Mouse (Mus musculus): Measurements from ENCODE around the gene Mrpl53. TPM values are rescaled to one million over a fixed set of nuclear protein-coding genes. Genes with fewer than 3 reads are reported as not detected.
A peak's percentile ranks its signal among the peaks of the same experiment; 100 is the strongest.

Mrpl53 gene
- total RNA-seq (2021) = 10 to 100 TPM; 57.5 to 61.7 TPM
- long read RNA-seq, experiment 1, transcript Mrpl53-201 (3 exons, 695 nt) = major isoform, 24 of 25 reads
- long read RNA-seq, experiment 1, partial matches to known transcripts = 0 of 25 reads
- long read RNA-seq, experiment 1, other reads (novel, unspliced or antisense) = 1 of 25 reads
- long read RNA-seq, experiment 2, transcript Mrpl53-201 (3 exons, 695 nt) = major isoform, 12 of 12 reads
- long read RNA-seq, experiment 2, partial matches to known transcripts = 0 of 12 reads
- long read RNA-seq, experiment 2, other reads (novel, unspliced or antisense) = 0 of 12 reads

DNA sequence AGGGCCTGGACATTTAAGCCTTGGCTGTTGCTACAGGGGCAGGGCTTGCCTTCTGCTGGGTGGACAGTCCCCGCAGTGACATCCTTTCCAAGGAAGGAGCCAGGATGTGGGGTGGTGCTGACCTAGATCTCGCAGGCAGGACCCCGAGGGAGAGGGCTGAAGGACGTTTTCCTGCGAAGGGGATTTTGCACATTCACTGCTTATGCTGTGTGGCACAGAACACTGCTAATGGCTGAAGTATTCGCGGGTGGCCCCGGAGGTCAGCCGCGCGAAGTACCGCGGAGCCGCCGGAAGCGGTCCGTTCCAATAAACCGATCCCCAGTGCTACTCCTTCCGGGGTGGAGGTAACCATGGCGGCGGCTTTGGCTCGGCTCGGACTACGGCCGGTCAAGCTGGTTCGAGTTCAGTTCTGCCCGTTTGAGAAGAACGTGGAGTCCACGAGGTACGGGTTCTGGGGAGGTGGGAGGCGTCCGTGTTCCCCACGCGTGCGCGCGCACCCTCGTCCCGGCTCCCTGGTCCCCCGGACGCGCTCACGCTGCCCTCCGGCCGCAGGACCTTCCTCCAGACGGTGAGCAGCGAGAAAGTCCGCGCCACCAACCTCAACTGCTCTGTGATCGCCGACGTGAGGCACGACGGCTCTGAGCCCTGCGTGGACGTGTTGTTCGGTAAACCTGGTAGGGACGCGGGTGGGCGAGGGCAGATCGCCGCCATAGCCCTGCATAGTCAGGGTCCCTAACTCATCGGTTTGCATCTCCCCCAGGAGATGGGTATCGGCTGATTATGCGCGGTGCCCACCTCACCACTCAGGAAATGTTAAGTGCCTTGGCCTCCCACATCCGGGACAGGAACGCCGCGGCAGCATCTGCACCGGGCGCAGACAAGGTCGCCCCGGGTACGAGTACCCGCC, at the start of gene Mrpl53:
Gene Mrpl53 (plus strand): TSS at position 279 of the 907 bp plus-strand sequence.
- DNase-seq (ENCODE audit: extremely low spot score in 1 of 2, low spot score in 2 of 2) = peak; percentile 82 to 84
- no peak; the same call in 1 of the 2 replicates for TF ChIP-seq CTCF (IDR thresholded peaks at IDR 0.05)
- Histone ChIP-seq H3K4me3 (peak within 1 kb of the TSS; percentile 98), H3K27ac (peak within 1 kb of the TSS; percentile 94)
- intact Hi-C loops (cut with DNase I) = loop anchor here (2.0 kb wide), 1 partner anchor 34 kb away; no protein-coding TSS in a partner anchor

GRCm38 (mm10) chr6:83065995-83066394, 42.8 kb upstream of the Mrpl53 start:
- TF ChIP-seq CTCF (IDR thresholded peaks at IDR 0.05) = no peak
- DNase-seq (ENCODE audit: extremely low spot score in 1 of 2, low spot score in 2 of 2) = no peak
- no peak overlapping the region for H3K27ac ChIP-seq
- no peak overlapping the region for H3K4me3 ChIP-seq
- intact Hi-C loops (cut with DNase I) = no loop called here

DNA sequence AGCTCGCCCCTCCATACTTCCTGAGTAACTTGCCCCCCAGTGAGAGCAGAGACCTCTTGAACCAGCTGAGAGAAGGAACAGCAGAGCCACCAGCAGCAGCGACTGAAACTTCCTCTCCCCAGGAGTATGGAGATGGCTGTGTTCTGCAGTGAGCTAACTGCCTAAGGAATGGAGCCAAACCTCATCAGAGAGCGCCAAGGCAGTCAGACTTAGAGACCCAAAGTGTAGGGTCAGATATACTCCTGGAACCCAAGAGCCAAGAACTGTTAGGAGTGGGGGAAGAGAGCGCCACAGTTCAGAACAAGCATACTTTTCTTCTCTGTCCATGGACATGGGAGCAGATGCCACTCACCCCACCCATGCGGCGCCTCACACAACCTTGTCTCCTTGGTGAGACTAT, 42.4 kb upstream of the Mrpl53 start:
- intact Hi-C loops (cut with DNase I) = no loop called here
- Histone ChIP-seq H3K4me3 (no peak overlapping the region), H3K27ac (no peak overlapping the region)
- DNase-seq (ENCODE audit: extremely low spot score in 1 of 2, low spot score in 2 of 2) = no peak
- no peak for TF ChIP-seq CTCF (IDR thresholded peaks at IDR 0.05)

- DNase-seq (ENCODE audit: extremely low spot score in 1 of 2, low spot score in 2 of 2) = no peak
- Histone ChIP-seq H3K4me3 (no peak overlapping the region), H3K27ac (no peak overlapping the region)
- intact Hi-C loops (cut with DNase I) = no loop called here
- TF ChIP-seq CTCF (IDR thresholded peaks at IDR 0.05) = no peak
Observed at GRCm38 (mm10) chr6:83068221-83068620, 40.6 kb upstream of the Mrpl53 start.

GRCm38 (mm10) chr6:83068706-83069487, 39.9 kb upstream of the Mrpl53 start:
- Histone ChIP-seq H3K4me3 (no peak overlapping the region), H3K27ac (no peak overlapping the region)
- intact Hi-C loops (cut with DNase I) = no loop called here
- no peak for DNase-seq (ENCODE audit: extremely low spot score in 1 of 2, low spot score in 2 of 2)
- no peak for TF ChIP-seq CTCF (IDR thresholded peaks at IDR 0.05)

GRCm38 (mm10) chr6:83069488-83070246, 39.2 kb upstream of the Mrpl53 start:
- intact Hi-C loops (cut with DNase I) = loop anchor here (10.0 kb wide), 1 partner anchor 645 kb away; the partner anchor contains the start of gene Vax2
- H3K4me3 ChIP-seq = no peak overlapping the region

GRCm38 (mm10) chr6:83070247-83070310, 38.8 kb upstream of the Mrpl53 start, which contains the start of gene Tlx2:
Gene Tlx2, minus strand, starts transcription at chr6:83070293.
- intact Hi-C loops (cut with DNase I) = loop anchor here (10.0 kb wide), 1 partner anchor 645 kb away; the partner anchor contains the start of gene Vax2
- DNase-seq (ENCODE audit: extremely low spot score in 1 of 2, low spot score in 2 of 2) = no peak
- no peak for TF ChIP-seq CTCF (IDR thresholded peaks at IDR 0.05)
- H3K4me3 ChIP-seq = no peak within 1 kb of the TSS
- no peak within 1 kb of the TSS for H3K27ac ChIP-seq

More at GRCm38 (mm10) chr6:83069488-83070246, 39.2 kb upstream of the Mrpl53 start:
- no peak for TF ChIP-seq CTCF (IDR thresholded peaks at IDR 0.05)
- no peak for DNase-seq (ENCODE audit: extremely low spot score in 1 of 2, low spot score in 2 of 2)
- H3K27ac ChIP-seq = no peak overlapping the region

DNA sequence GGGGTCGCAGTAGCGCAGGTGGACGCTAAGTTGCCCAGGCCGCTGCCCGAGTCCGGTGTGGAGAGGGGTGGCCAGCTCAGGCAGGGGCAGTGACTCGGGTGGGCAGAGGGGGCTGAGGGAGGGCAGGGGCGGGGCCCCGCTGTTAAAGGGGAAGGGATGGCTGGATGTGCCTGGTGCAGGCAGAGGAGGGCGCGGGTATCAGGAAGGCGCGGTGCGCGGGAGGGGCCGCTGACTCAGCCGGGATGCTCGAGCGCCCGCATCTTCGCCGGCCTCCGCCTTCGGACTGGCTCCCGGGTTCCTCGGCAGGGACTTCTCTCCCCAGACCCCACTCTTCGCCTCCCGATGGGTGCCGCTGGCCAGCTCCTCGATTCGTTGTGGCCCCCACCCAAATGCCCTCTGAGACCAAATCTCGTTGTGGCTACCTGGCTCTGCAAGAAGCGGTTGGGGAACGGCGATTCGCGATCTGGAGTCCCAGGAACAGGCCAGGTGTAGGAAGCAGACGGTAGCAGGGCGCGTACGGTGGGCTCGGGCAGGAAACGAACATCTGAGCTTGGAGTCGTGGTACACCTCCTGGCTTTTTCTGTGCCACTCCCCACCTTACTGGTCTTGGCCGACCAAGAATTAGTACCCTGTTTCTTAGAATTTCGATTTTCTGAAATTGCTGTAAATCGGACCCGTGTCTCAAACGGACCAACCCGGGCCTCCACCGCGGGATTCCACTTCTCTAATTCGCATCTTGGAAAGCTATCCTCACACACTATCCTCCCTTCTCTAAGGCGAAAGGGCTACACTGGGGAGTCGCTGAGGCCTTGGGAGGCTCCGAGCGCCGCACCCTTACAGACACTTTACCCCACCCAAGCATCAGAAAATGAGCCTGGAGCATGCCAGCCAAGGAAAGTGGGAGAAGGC, 38.3 kb upstream of the Mrpl53 start:
- TF ChIP-seq CTCF (IDR thresholded peaks at IDR 0.05) = no peak
- peak in 1 of 2 experiments; percentile 43 for DNase-seq (ENCODE audit: extremely low spot score in 1 of 2, low spot score in 2 of 2)
- Histone ChIP-seq H3K4me3 (no peak overlapping the region), H3K27ac (no peak overlapping the region)
- intact Hi-C loops (cut with DNase I) = loop anchor here (10.0 kb wide), 1 partner anchor 644 kb away; the partner anchor contains the start of gene Vax2

- H3K27ac ChIP-seq = no peak overlapping the region
- DNase-seq (ENCODE audit: extremely low spot score in 1 of 2, low spot score in 2 of 2) = no peak
- TF ChIP-seq CTCF (IDR thresholded peaks at IDR 0.05) = no peak
- intact Hi-C loops (cut with DNase I) = loop anchor here (10.0 kb wide), 1 partner anchor 644 kb away; the partner anchor contains the start of gene Vax2
- H3K4me3 ChIP-seq = no peak overlapping the region
Observed at GRCm38 (mm10) chr6:83071220-83071619, 37.6 kb upstream of the Mrpl53 start.

- intact Hi-C loops (cut with DNase I) = loop anchor here (10.0 kb wide), 1 partner anchor 640 kb away; the partner anchor contains the start of gene Vax2
- Histone ChIP-seq H3K4me3 (no peak overlapping the region), H3K27ac (no peak overlapping the region)
- no peak; the same call in 1 of the 2 replicates for TF ChIP-seq CTCF (IDR thresholded peaks at IDR 0.05)
- no peak for DNase-seq (ENCODE audit: extremely low spot score in 1 of 2, low spot score in 2 of 2)
Observed at GRCm38 (mm10) chr6:83074979-83075378, 33.9 kb upstream of the Mrpl53 start.
